In the genomic region with DNA sequence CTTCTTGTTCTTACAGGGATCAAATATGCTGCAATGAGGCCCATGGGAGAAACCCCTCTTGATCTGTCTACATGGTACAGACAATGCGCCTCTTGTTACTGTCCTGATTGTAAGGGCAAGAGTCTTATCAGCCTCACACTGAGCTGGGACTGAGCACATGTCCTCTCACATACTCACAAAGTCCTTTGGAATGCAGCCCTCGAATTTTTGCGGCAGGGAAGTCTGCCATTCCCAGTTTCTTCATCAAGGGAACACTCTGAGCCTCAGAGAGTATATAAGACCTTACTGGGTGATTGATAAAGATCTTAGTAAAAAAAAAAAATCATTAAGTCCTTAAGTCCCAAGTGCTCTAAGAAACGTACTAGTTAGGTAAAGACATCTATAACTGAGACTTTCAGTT, we compare ENCODE assay signal across 17 mouse cellular contexts.
DNase-seq lines count a peak whose midpoint lies in the region; ATAC-seq and TF ChIP-seq lines count a peak whose summit lies in the region.
"Had no signal": no experiment of that assay in that cellular context is flagged by ENCODE, and none has a peak within 500 bp of the region (broad histone marks: within the 10 kb centered on the region; RNA-seq: fewer than 3 reads in every experiment).

No protein-coding gene starts in this region.

- H3K4me1 ChIP-seq in embryonic fibroblast, embryonic 13.5 days (ENCODE audit: control insufficient read depth, insufficient read depth, low read length), result peaks cover 8% of the 10 kb centered on the region
- H3K4me1 ChIP-seq in midbrain, embryonic 13.5 days (replicated peaks), result no peaks in the 10 kb centered on the region
- H3K4me1 ChIP-seq: forebrain, embryonic 13.5 days; hindbrain, embryonic 15.5 days; liver, embryonic 15.5 days; midbrain, embryonic 15.5 days had no signal

- no peak for TF ChIP-seq POLR2A in embryonic fibroblast, embryonic 13.5 days (IDR thresholded peaks at IDR 0.05; ENCODE audit: low read depth, low read length)

- ATAC-seq in midbrain, embryonic 13.5 days, result no peak
- ATAC-seq: forebrain, embryonic 13.5 days; intestine, embryonic 16.5 days; midbrain, embryonic 15.5 days had no signal

- H3K9ac ChIP-seq in midbrain, embryonic 13.5 days (replicated peaks), result no peak overlapping the region
- H3K9ac ChIP-seq: forebrain, embryonic 13.5 days; hindbrain, embryonic 15.5 days; liver, embryonic 15.5 days; midbrain, embryonic 15.5 days had no signal

- TF ChIP-seq CTCF in embryonic fibroblast, embryonic 13.5 days (IDR thresholded peaks at IDR 0.05; ENCODE audit: borderline replicate concordance, insufficient read depth, low read length), result no peak

- WGBS in midbrain, embryonic 13.5 days, result 78% methylated on average over 4 of the region's 4 CpGs

- H3K4me3 ChIP-seq in embryonic fibroblast, embryonic 13.5 days (ENCODE audit: insufficient read depth, low read length), result no peak overlapping the region
- H3K4me3 ChIP-seq in midbrain, embryonic 13.5 days (replicated peaks), result no peak overlapping the region
- H3K4me3 ChIP-seq: forebrain, embryonic 13.5 days; hindbrain, embryonic 15.5 days; liver, embryonic 15.5 days; midbrain, embryonic 15.5 days had no signal

- no peaks in the 10 kb centered on the region for H3K9me3 ChIP-seq in midbrain, embryonic 13.5 days
- H3K9me3 ChIP-seq: forebrain, embryonic 13.5 days; hindbrain, embryonic 15.5 days; liver, embryonic 15.5 days; midbrain, embryonic 15.5 days had no signal

- no peaks in the 10 kb centered on the region for H3K36me3 ChIP-seq in midbrain, embryonic 13.5 days
- H3K36me3 ChIP-seq: hindbrain, embryonic 15.5 days; liver, embryonic 15.5 days; midbrain, embryonic 15.5 days had no signal

- H3K27ac ChIP-seq in embryonic fibroblast, embryonic 13.5 days (ENCODE audit: insufficient read depth, low read length), result 0 out of 2 replicates have a peak overlapping the region, but pooled peaks have one; percentile 52
- no peak overlapping the region for H3K27ac ChIP-seq in midbrain, embryonic 13.5 days
- H3K27ac ChIP-seq: forebrain, embryonic 13.5 days; hindbrain, embryonic 15.5 days; liver, embryonic 15.5 days; midbrain, embryonic 15.5 days had no signal

- H3K27me3 ChIP-seq in midbrain, embryonic 13.5 days, result no peaks in the 10 kb centered on the region
- H3K27me3 ChIP-seq: CH12.LX; forebrain, embryonic 13.5 days; hindbrain, embryonic 15.5 days; liver, embryonic 15.5 days; midbrain, embryonic 15.5 days had no signal

- no peak overlapping the region for H3K4me2 ChIP-seq in midbrain, embryonic 13.5 days (replicated peaks)
- H3K4me2 ChIP-seq: forebrain, embryonic 13.5 days; hindbrain, embryonic 15.5 days; liver, embryonic 15.5 days; midbrain, embryonic 15.5 days had no signal

- peak; percentile 4 for DNase-seq in adrenal gland, postnatal 10 days
- DNase-seq in adrenal gland, adult 8-10 months, result no peak
- DNase-seq in heart, postnatal 4 days, result peak; percentile 5
- no peak for DNase-seq in heart, adult 11 months
- peak; percentile 3 for DNase-seq in lung, postnatal 36 days
- DNase-seq in ovary, postnatal 14 days (ENCODE audit: low spot score), result no peak
- DNase-seq: cerebellum, adult 9-11 months; kidney, postnatal 36 days; right cerebral cortex, postnatal 14 days had no signal

Comparison
In these comparisons a context has a peak if more than half of its experiments do, and no peak if none do; other contexts are left out.
1. DNase-seq: peak in adrenal gland, postnatal 10 days (single experiment), heart, postnatal 4 days (single experiment) and lung, postnatal 36 days (single experiment); none in adrenal gland, adult 8-10 months (single experiment), heart, adult 11 months (single experiment) and ovary, postnatal 14 days (single experiment).